Mouse (Mus musculus): Measurements from ENCODE around the gene Irf4.

Irf4 gene

GRCm38 (mm10) chr13:30738310-30738840 is 10.7 kb upstream of the Irf4 start:
- DNase-seq (ENCODE audit: low read depth, low spot score), result no peak

DNA sequence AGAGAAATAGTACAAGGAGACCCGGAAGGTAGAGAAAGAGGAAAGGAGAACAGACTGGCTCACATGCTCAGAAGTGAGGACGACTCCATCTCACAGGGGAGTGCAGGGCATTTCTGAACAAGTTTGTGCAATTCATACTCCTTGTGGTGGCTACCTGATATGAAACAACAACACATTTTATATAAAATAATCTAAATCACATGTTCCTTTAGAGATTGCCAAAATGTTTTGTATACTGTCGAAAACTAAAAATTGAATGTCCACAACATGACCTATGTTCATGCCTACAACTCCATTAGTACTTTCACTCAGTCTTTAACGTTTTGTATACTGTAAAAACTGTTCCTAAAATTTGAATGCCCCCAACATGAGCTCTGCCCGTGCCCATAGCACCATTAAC is 7.9 kb upstream of the Irf4 start:
- DNase-seq (ENCODE audit: low read depth, low spot score), result no peak

GRCm38 (mm10) chr13:30742411-30742970 is 6.5 kb upstream of the Irf4 start:
- no peak for DNase-seq (ENCODE audit: low read depth, low spot score)

GRCm38 (mm10) chr13:30745121-30745520 is 3.9 kb upstream of the Irf4 start:
- no peak for DNase-seq (ENCODE audit: low read depth, low spot score)

DNA sequence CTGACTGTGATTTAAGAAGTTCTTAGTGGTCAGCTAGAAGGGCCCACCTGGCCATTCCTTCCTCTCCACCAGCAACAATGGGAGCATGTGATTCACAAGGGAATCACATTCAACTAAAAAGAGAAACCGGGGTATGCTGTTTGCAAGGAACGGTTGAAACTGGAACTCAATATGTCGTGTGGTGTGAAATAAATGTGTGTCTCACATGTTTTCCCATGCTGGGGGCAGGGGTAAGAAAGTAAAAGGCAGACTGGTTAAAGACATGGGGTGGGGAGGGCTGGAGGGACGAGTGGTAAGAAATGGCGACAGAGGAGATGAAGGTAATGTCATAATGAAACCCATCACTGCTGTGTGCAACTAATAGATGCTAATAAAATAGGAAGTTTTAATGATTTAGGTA is 2.0 kb upstream of the Irf4 start:
- no peak for DNase-seq (ENCODE audit: low read depth, low spot score)

GRCm38 (mm10) chr13:30747504-30747903 is 1.5 kb upstream of the Irf4 start:
- DNase-seq (ENCODE audit: low read depth, low spot score), result no peak

GRCm38 (mm10) chr13:30748321-30748720 is 705 bp upstream of the Irf4 start:
- DNase-seq (ENCODE audit: low read depth, low spot score), result no peak

- DNase-seq (ENCODE audit: low read depth, low spot score), result no peak
These were observed 623 bp downstream of the Irf4 start for GRCm38 (mm10) chr13:30749557-30750141.

DNA sequence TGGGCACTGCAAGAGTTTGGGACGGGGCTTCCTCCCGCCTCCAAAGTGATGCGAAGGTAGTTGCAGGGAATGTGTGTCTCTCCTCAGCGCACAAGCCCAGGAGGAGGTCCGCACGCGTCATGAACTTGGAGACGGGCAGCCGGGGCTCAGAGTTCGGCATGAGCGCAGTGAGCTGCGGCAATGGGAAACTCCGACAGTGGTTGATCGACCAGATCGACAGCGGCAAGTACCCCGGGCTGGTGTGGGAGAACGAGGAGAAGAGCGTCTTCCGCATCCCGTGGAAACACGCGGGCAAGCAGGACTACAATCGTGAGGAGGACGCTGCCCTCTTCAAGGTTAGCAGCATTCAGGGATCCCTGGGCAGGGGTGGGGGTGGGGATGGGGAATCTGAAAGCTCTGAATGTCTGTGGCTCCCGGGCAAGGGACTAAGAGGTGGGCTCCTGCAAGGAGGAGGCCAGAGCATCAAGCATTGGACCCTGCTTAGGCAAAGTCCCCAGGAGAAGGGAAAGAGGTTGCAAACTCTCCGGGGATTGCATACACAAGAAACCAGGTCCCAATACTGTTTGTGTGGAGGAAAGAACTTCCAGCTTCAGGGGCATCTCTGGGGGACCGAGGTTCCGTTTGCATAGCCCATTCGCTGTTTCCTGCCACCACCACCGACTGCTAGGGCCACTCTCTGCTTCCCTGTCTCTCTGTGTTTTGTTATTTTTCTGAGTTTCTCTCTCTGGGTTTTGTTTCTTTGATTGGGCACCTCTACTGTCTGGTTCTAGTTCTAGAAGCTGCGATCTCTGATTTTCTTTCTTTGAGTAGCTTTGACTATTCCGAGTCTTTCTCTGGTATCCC is 1.7 kb downstream of the Irf4 start:
- no peak for DNase-seq (ENCODE audit: low read depth, low spot score)

DNA sequence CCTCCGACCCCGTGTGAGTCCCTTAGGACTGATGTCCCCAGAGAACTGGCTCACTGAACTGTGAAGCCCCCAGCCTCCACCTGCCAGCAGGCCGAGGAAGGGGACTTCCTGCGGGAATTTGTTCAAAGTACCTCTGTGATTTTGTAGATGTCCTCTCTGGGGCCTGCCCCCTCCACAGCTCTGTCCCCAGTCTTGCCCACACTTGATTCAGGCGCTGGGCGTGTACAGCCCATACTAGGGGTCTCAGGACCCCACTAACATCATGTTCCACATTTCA is 2.2 kb downstream of the Irf4 start:
- no peak for DNase-seq (ENCODE audit: low read depth, low spot score)

DNA sequence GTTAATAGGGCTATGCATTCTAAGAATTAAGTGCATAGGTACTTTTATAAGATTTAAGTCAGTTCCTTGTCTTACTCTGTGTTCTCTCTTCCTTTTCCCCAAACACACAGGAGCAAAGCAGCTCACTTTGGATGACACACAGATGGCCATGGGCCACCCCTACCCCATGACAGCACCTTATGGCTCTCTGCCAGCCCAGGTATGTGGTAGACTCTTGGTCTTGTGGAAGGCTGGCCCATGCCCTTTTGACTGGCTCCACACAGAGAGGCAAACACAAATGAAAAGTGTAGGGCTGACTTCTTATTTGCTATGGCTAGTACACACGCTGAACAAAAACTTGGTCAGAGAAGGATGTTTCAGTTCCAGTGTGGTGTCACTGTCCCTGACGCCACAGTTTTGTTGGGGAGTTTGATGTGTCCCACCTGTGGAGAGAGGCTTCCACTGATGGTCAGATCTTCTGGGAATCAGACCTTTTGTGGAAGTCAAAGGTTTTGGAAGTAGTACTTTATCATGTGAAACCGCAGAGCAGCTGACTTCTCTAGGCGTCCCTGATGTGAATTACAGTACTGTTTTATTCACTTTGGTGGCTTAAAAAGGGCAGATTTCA is 3.7 kb downstream of the Irf4 start:
- DNase-seq (ENCODE audit: low read depth, low spot score), result no peak

GRCm38 (mm10) chr13:30753441-30753840 is 4.4 kb downstream of the Irf4 start:
- no peak for DNase-seq (ENCODE audit: low read depth, low spot score)

DNA sequence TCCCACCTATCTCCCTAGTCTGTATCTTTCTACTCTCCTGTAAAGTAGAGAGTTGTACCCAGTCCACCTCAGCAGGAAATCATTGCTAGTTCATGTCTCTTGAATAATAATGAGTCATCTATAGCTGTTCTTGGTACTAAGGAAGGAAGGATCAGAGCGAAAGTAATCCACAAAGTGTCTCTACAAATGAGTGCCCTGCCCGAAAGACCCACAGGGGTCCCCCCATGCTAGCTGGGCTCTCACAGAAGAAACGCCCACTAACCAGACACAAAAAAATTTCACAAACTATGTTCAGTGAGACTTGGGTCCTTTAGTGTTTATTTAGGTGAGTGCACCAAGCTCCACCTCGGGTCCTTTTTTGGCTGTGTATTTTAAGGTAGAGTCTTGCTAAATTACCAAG is 5.0 kb downstream of the Irf4 start:
- DNase-seq (ENCODE audit: low read depth, low spot score), result no peak

- no peak for DNase-seq (ENCODE audit: low read depth, low spot score)
These were observed 5.9 kb downstream of the Irf4 start for GRCm38 (mm10) chr13:30754825-30755476.

GRCm38 (mm10) chr13:30755577-30755976 is 6.6 kb downstream of the Irf4 start:
- DNase-seq (ENCODE audit: low read depth, low spot score), result no peak

DNA sequence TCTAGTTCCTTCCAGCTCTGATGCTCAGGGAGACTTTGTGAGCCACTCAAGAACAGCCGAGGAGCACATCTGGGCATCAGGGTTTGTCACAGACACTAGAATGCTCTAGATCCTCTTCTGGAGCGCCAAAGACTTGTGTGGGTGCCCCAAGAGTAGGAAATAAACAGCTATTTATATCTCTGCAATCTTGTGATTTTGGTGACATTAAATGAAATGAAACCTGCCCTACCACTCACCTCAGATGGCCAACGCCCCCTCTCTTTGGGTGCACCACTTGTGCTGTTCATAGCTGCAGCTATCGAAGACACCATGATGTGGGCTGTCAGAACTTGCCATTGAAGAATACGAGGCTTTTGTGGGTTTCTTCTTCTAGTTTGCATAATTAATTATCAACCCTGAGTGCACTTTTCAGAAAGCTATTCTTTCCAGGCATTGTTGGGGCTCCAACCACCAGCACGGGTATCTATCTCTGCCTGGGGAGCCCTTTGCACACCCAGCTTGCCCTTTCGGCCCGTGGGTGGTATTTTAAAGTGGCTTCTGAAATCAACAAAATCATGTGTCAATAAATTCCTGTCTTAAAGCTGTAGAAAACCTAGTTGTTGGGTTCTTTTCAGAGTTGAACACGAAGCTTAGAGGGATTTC is 7.1 kb downstream of the Irf4 start:
- DNase-seq (ENCODE audit: low read depth, low spot score), result no peak

DNA sequence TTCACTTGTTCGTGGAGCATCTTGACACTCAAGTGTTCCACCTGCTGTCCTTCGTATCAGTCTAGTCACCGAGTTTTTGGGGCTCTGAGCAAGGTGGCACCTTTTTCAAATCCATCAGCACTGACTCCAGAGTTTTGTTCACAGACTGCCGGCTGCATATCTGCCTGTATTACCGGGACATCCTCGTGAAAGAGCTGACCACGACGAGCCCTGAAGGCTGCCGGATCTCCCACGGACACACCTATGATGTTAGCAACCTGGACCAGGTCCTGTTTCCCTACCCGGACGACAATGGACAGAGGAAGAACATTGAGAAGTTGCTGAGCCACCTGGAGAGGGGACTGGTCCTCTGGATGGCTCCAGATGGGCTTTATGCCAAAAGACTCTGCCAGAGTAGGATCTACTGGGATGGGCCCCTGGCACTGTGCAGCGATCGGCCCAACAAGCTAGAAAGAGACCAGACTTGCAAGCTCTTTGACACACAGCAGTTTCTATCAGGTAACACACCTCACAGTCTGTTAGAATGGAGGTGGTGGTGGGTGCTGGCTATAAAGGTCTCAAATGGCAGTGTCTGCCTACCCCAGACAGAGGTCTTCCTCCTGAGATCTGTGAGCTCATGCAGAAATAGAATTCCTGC is 8.4 kb downstream of the Irf4 start:
- no peak for DNase-seq (ENCODE audit: low read depth, low spot score)

DNA sequence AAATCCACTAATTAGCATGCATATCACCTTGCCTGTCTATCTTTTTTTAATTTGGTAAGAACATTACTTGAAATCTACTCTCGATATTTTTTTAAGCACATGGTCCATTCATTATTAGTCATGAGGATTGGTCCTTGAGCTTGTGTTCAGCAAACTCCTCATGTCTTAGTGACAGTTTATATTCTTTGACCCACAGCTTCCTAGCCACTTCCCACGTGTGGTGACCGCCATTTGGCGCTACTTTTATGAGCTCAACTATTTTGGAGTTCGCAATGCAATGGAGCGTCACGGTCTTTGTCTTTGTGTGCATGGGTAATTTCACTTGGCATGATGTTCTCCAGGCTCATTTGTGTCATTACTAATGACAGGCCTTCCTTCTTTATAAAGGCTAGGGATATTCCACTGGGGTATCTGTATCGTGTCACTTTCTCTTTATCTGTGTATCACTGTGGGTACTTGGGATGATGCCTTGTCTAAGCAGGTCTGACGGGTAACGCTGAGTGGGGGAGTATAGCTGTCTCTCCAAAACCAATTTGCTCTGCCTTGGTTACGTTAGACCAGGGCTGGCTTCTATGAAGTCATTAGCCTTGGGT is 9.9 kb downstream of the Irf4 start:
- DNase-seq (ENCODE audit: low read depth, low spot score), result no peak

DNA sequence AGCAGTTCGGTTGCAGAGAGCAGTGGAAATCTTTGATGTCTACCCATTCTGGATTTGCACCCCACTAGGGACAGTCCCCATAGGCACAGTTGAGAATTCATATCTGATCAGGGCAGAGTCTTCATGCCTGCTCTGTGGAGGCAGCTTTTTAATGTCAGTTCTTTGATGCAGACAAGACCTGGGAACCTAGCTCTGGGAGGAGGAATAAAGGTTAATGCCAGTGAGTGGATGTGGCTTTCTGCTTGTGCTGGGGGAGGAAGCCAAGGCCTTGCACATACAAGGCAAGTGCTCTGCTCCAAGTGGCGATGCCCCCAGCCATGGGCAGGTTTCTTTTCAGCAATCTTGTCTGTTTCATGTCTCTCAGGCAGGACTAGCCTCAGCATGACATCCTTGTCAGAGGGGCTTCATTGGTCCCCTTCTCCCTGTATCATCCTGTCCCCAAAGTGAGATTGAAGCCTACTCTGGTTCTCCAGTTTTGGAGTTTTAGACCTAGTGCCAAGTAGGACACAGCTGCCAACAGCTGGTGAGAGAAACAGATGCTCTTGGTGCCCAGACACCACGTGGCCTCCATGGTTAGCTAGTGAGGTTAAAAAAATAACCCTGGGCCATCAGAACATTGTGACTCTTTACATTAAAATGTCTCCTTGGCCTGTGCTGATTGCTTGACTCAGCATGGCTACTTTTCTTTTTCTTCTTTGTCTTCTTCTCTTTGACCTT is 11.5 kb downstream of the Irf4 start:
- DNase-seq (ENCODE audit: low read depth, low spot score), result no peak

- no peak for DNase-seq (ENCODE audit: low read depth, low spot score)
These were observed 12.2 kb downstream of the Irf4 start for GRCm38 (mm10) chr13:30761151-30761631.

All from embryo, embryonic 11.5 days (tissue).